15 mouse cellular contexts compared by ENCODE assay signal in the genomic region with DNA sequence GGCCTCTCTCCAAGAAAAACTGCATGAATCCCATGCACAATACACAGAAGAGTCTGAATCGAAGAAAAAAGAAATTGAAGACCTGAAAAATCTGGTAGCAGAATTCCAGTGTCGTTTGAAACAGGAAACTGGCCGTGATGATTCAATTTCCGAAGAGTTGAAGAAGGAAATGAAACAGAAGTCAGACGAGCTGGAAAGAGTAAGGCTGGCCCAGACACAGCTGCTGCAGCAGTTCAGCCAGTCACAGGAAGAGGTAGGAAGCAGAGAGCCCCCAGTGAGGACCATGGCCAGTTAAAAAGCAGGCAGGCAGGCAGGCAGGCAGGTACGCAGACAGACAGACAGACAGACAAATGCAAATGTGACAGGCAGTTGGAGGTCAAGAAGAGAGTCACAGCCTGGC.
DNase-seq lines count a peak whose midpoint lies in the region; ATAC-seq and TF ChIP-seq lines count a peak whose summit lies in the region.
"Had no signal": no experiment of that assay in that cellular context is flagged by ENCODE, and none has a peak within 500 bp of the region (broad histone marks: within the 10 kb centered on the region; RNA-seq: fewer than 3 reads in every experiment).

No protein-coding gene starts in this region.

- no peak overlapping the region for H3K4me3 ChIP-seq in heart, embryonic 15.5 days
- no peak overlapping the region for H3K4me3 ChIP-seq in bone marrow, adult 2 months (replicated peaks; ENCODE audit: control insufficient read depth, low read depth, low read length)
- no peak overlapping the region for H3K4me3 ChIP-seq in embryonic facial prominence, embryonic 13.5 days
- H3K4me3 ChIP-seq in macrophage (ENCODE audit: inconsistent target): no peak overlapping the region
- H3K4me3 ChIP-seq in left cerebral cortex, adult 2 months: no peak overlapping the region
- H3K4me3 ChIP-seq: lung, embryonic 15.5 days had no signal

- H3K4me1 ChIP-seq in heart, embryonic 15.5 days (replicated peaks): peaks cover 13% of the 10 kb centered on the region
- H3K4me1 ChIP-seq in bone marrow, adult 2 months (ENCODE audit: control insufficient read depth, insufficient read depth, low read length): peaks cover 2% of the 10 kb centered on the region
- H3K4me1 ChIP-seq in embryonic facial prominence, embryonic 13.5 days: peaks cover 16% of the 10 kb centered on the region

- no peaks in the 10 kb centered on the region for H3K36me3 ChIP-seq in heart, embryonic 15.5 days
- no peaks in the 10 kb centered on the region for H3K36me3 ChIP-seq in embryonic facial prominence, embryonic 13.5 days
- H3K36me3 ChIP-seq in macrophage (ENCODE audit: inconsistent target): no peaks in the 10 kb centered on the region
- H3K36me3 ChIP-seq: lung, embryonic 15.5 days had no signal

- 38% methylated on average over 6 of the region's 6 CpGs for WGBS in heart, embryonic 15.5 days
- 11% methylated on average over 6 of the region's 6 CpGs for WGBS in bone marrow, adult 2 months
- WGBS in embryonic facial prominence, embryonic 13.5 days: 16% methylated on average over 6 of the region's 6 CpGs
- WGBS in macrophage (ENCODE audit: missing documents): 4% methylated on average over 6 of the region's 6 CpGs

- H3K4me2 ChIP-seq in heart, embryonic 15.5 days: no peak overlapping the region
- H3K4me2 ChIP-seq in embryonic facial prominence, embryonic 13.5 days: no peak overlapping the region
- H3K4me2 ChIP-seq: lung, embryonic 15.5 days; midbrain, embryonic 11.5 days had no signal

- no peaks in the 10 kb centered on the region for H3K27me3 ChIP-seq in heart, embryonic 15.5 days
- H3K27me3 ChIP-seq in embryonic facial prominence, embryonic 13.5 days: no peaks in the 10 kb centered on the region
- H3K27me3 ChIP-seq: lung, embryonic 15.5 days had no signal

- H3K9me3 ChIP-seq in heart, embryonic 15.5 days (replicated peaks): no peaks in the 10 kb centered on the region
- H3K9me3 ChIP-seq in embryonic facial prominence, embryonic 13.5 days: no peaks in the 10 kb centered on the region
- H3K9me3 ChIP-seq: lung, embryonic 15.5 days had no signal

- no peak for TF ChIP-seq CTCF in bone marrow, adult 2 months (IDR thresholded peaks at IDR 0.05; ENCODE audit: control insufficient read depth, insufficient read depth, low read length)
- TF ChIP-seq CTCF in left cerebral cortex, adult 2 months (IDR thresholded peaks at IDR 0.05): no peak

- 0 out of 2 replicates have a peak overlapping the region, but pooled peaks have one; percentile 21 for H3K27ac ChIP-seq in heart, embryonic 15.5 days
- 0 out of 2 replicates have a peak overlapping the region, but pooled peaks have one; percentile 27 for H3K27ac ChIP-seq in bone marrow, adult 2 months (ENCODE audit: control insufficient read depth, insufficient read depth, low read depth, low read length, poor library complexity)
- H3K27ac ChIP-seq in embryonic facial prominence, embryonic 13.5 days: 0 out of 2 replicates have a peak overlapping the region, but pooled peaks have one; percentile 16
- peak overlapping the region; percentile 80 for H3K27ac ChIP-seq in macrophage
- H3K27ac ChIP-seq in left cerebral cortex, adult 2 months: no peak overlapping the region
- H3K27ac ChIP-seq: lung, embryonic 15.5 days had no signal

- no peak for ATAC-seq in heart, embryonic 15.5 days (replicated peaks; ENCODE audit: insufficient number of reproducible peaks, insufficient read depth, low FRiP score, low read depth)
- ATAC-seq in embryonic facial prominence, embryonic 13.5 days (ENCODE audit: insufficient number of reproducible peaks, insufficient read depth, low FRiP score, low TSS enrichment, low read depth): no peak
- ATAC-seq: activated CD4-positive, CD25-positive, alpha-beta regulatory T cell, adult 4 months; CD4-positive, CD25-positive, alpha-beta regulatory T cell, adult 4 months had no signal

- H3K79me2 ChIP-seq in macrophage (ENCODE audit: inconsistent target): no peaks in the 10 kb centered on the region

- DNase-seq in heart, postnatal 25 days (ENCODE audit: low spot score): no peak
- no peak for DNase-seq in left cerebral cortex, adult 2 months (ENCODE audit: extremely low spot score in 1 of 2, low spot score in 2 of 2)
- DNase-seq in neural tube, embryonic 10.5 days (ENCODE audit: extremely low spot score, low spot score): no peak
- DNase-seq: cerebellum, adult 11-12 months; kidney, postnatal 25 days; liver; right cerebral cortex, postnatal 14 days had no signal

- intact Hi-C loops in heart, postnatal 25 days (cut with DNase I): loop anchor here (1.0 kb wide), 1 partner anchor 18 kb away; no protein-coding TSS in a partner anchor
- intact Hi-C loops in left cerebral cortex, adult 2 months (cut with DNase I): no loop called here

- TF ChIP-seq POLR2A in bone marrow, adult 2 months (IDR thresholded peaks at IDR 0.05; ENCODE audit: borderline replicate concordance, control insufficient read depth, low read depth, low read length): no peak

- H3K9ac ChIP-seq in heart, embryonic 15.5 days: no peak overlapping the region
- no peak overlapping the region for H3K9ac ChIP-seq in embryonic facial prominence, embryonic 13.5 days
- H3K9ac ChIP-seq: lung, embryonic 15.5 days had no signal
